Mouse (Mus musculus): ENCODE measurements at regions not wholly inside any gene's neighbourhood (a gene's known extent, or its start where the extent isn't known, plus 50 kb on each side); places are given as distances from the start of the nearest gene placed in this dataset.

GRCm38 (mm10) chr7:83032025-83032424 is 164.9 kb downstream of the Mex3b start:
- no peaks in the 10 kb centered on the region for H3K79me2 ChIP-seq (ENCODE audit: control insufficient read depth, insufficient read depth, low read length, poor library complexity)
- TF ChIP-seq ZC3H11A (IDR thresholded peaks at IDR 0.05; ENCODE audit: low read depth, low read length), result no peak
- no peak for TF ChIP-seq MAZ (IDR thresholded peaks at IDR 0.05; ENCODE audit: low read depth, low read length)
- no peak for TF ChIP-seq GABPA (IDR thresholded peaks at IDR 0.05; ENCODE audit: low read depth, low read length)
- TF ChIP-seq BHLHE40 (IDR thresholded peaks at IDR 0.05; ENCODE audit: borderline replicate concordance, low read depth, low read length), result no peak
- no peak for TF ChIP-seq CHD1 (IDR thresholded peaks at IDR 0.05; ENCODE audit: low read depth, low read length)
- TF ChIP-seq MYC (IDR thresholded peaks at IDR 0.05; ENCODE audit: low read depth, low read length), result no peak
- no peak for TF ChIP-seq ELF1 (IDR thresholded peaks at IDR 0.05; ENCODE audit: low read depth, low read length)
- no peak for TF ChIP-seq CTCF (IDR thresholded peaks at IDR 0.05 in 2 of 3, conservative IDR thresholded peaks at IDR 0.05 in 1 of 3; ENCODE audit: control insufficient read depth in 1 of 3, insufficient read depth in 1 of 3, low read depth in 2 of 3, low read length in 3 of 3, poor library complexity in 1 of 3, severe bottlenecking in 1 of 3)
- no peak for TF ChIP-seq POLR2AphosphoS2 (IDR thresholded peaks at IDR 0.05; ENCODE audit: low read length)
- TF ChIP-seq MEF2A (IDR thresholded peaks at IDR 0.05; ENCODE audit: extremely low read depth, insufficient replicate concordance, low read depth, low read length, poor library complexity, severe bottlenecking), result no peak
- 0 out of 4 replicates have a peak, but pooled peaks cover 0 to 5% of the 10 kb centered on the region in 2 experiments for H3K4me1 ChIP-seq (ENCODE audit: control insufficient read depth in 1 of 2, insufficient read depth in 2 of 2, low read length in 2 of 2)
- H3K4me3 ChIP-seq (ENCODE audit: control insufficient read depth in 1 of 2, insufficient read depth in 1 of 2, low read depth in 2 of 2, low read length in 2 of 2), result no peak overlapping the region
- no peak overlapping the region for H3K27ac ChIP-seq (ENCODE audit: control insufficient read depth, low read depth, low read length)
- no peaks in the 10 kb centered on the region for H3K9me3 ChIP-seq (replicated peaks; ENCODE audit: insufficient read depth, low read length)
- H3K36me3 ChIP-seq (ENCODE audit: control insufficient read depth in 1 of 2, insufficient read depth in 2 of 2, low read length in 2 of 2), result peaks cover 0 to 4% of the 10 kb centered on the region in 2 experiments; a peak in 1 of 4 replicates
- DNase-seq (ENCODE audit: low read depth, low spot score), result peak; percentile 10
- H3K27me3 ChIP-seq (ENCODE audit: control insufficient read depth in 1 of 2, insufficient read depth in 2 of 2, low read length in 2 of 2), result no peaks in the 10 kb centered on the region
- H3K9ac ChIP-seq (ENCODE audit: control insufficient read depth, low read depth, low read length, poor library complexity, severe bottlenecking), result no peak overlapping the region

GRCm38 (mm10) chr7:83032924-83033323 is 165.8 kb downstream of the Mex3b start:
- Histone ChIP-seq H3K79me2 (ENCODE audit: control insufficient read depth, insufficient read depth, low read length, poor library complexity) (no peaks in the 10 kb centered on the region), H3K4me1 (ENCODE audit: control insufficient read depth in 1 of 2, insufficient read depth in 2 of 2, low read length in 2 of 2) (0 out of 4 replicates have a peak, but pooled peaks cover 0 to 5% of the 10 kb centered on the region in 2 experiments), H3K27me3 (ENCODE audit: control insufficient read depth in 1 of 2, insufficient read depth in 2 of 2, low read length in 2 of 2) (no peaks in the 10 kb centered on the region), H3K36me3 (ENCODE audit: control insufficient read depth in 1 of 2, insufficient read depth in 2 of 2, low read length in 2 of 2) (peaks cover 0 to 4% of the 10 kb centered on the region in 2 experiments; a peak in 1 of 4 replicates), H3K27ac (ENCODE audit: control insufficient read depth, low read depth, low read length) (no peak overlapping the region), H3K9me3 (replicated peaks; ENCODE audit: insufficient read depth, low read length) (no peaks in the 10 kb centered on the region), H3K9ac (ENCODE audit: control insufficient read depth, low read depth, low read length, poor library complexity, severe bottlenecking) (no peak overlapping the region), H3K4me3 (ENCODE audit: control insufficient read depth in 1 of 2, insufficient read depth in 1 of 2, low read depth in 2 of 2, low read length in 2 of 2) (no peak overlapping the region)
- DNase-seq (ENCODE audit: low read depth, low spot score), result no peak
- no peak for TF ChIP-seq MYC (IDR thresholded peaks at IDR 0.05; ENCODE audit: low read depth, low read length)
- no peak for TF ChIP-seq USF1 (IDR thresholded peaks at IDR 0.05; ENCODE audit: low read depth, low read length)

DNA sequence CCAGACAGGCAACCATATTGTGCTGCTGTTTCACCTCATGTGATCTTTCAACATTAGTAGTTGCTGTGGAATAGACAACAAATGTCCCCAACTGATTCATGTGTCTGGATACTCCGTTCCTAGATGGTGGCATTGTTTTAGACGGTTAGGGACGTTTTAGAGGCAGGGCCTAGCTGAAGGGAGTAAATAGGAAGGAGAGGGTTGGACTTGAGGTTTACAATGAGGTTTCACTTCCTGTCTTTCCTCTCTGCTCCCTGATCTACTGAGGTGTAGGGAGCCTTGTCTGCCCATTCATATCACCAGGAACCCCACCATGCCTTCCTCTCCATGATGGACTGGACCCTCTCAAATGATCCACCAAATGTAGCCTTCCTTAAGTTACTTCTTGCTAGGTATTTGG is 168.1 kb downstream of the Mex3b start:
- H3K9me3 ChIP-seq (replicated peaks; ENCODE audit: insufficient read depth, low read length), result no peaks in the 10 kb centered on the region
- H3K36me3 ChIP-seq (ENCODE audit: control insufficient read depth in 1 of 2, insufficient read depth in 2 of 2, low read length in 2 of 2), result peaks cover 0 to 4% of the 10 kb centered on the region in 2 experiments; a peak in 1 of 4 replicates
- no peak overlapping the region for H3K9ac ChIP-seq (ENCODE audit: control insufficient read depth, low read depth, low read length, poor library complexity, severe bottlenecking)
- DNase-seq (ENCODE audit: low read depth, low spot score), result no peak
- no peak overlapping the region for H3K27ac ChIP-seq (ENCODE audit: control insufficient read depth, low read depth, low read length)
- TF ChIP-seq ETS1 (IDR thresholded peaks at IDR 0.05; ENCODE audit: low read depth, low read length) (no peak), ZMIZ1 (IDR thresholded peaks at IDR 0.05; ENCODE audit: low read depth, low read length) (no peak), BHLHE40 (IDR thresholded peaks at IDR 0.05; ENCODE audit: borderline replicate concordance, low read depth, low read length) (no peak), RCOR1 (IDR thresholded peaks at IDR 0.05; ENCODE audit: low read depth, low read length) (no peak)
- H3K4me3 ChIP-seq (ENCODE audit: control insufficient read depth in 1 of 2, insufficient read depth in 1 of 2, low read depth in 2 of 2, low read length in 2 of 2), result no peak overlapping the region
- no peaks in the 10 kb centered on the region for H3K27me3 ChIP-seq (ENCODE audit: control insufficient read depth in 1 of 2, insufficient read depth in 2 of 2, low read length in 2 of 2)
- H3K4me1 ChIP-seq (ENCODE audit: control insufficient read depth in 1 of 2, insufficient read depth in 2 of 2, low read length in 2 of 2), result 0 out of 4 replicates have a peak, but pooled peaks cover 0 to 5% of the 10 kb centered on the region in 2 experiments
- H3K79me2 ChIP-seq (ENCODE audit: control insufficient read depth, insufficient read depth, low read length, poor library complexity), result no peaks in the 10 kb centered on the region
